Mouse (Mus musculus) embryonic facial prominence, embryonic 10.5 days (tissue): ENCODE results near the gene Nfkbil1. TPM values are rescaled to one million over a fixed set of nuclear protein-coding genes. Genes with fewer than 3 reads are reported as not detected.

Experiments
- DNase-seq: peaks from one replicate; pipeline ENCODE4 v3.0.0-alpha.2; 2017; ENCODE audit warnings: low spot score
- H3K27ac ChIP-seq: fragments of 300-500 bp; sonication (generic); replicated peaks from 2 replicates; pipeline ENCODE4 v1.5.1; 2016; ENCODE audit warnings: mild to moderate bottlenecking
- H3K27me3 ChIP-seq: fragments of 300-500 bp; sonication (generic); replicated peaks from 2 replicates; pipeline ENCODE4 v1.6.1; 2016; ENCODE audit warnings: low read depth, mild to moderate bottlenecking; ENCODE audit not compliant: poor library complexity, severe bottlenecking
- H3K36me3 ChIP-seq: fragments of 300-500 bp; sonication (generic); replicated peaks from 2 replicates; pipeline ENCODE4 v1.6.1; 2016; ENCODE audit warnings: mild to moderate bottlenecking, moderate library complexity
- H3K4me1 ChIP-seq: fragments of 300-500 bp; sonication (generic); 2 replicates; pipeline ENCODE4 v1.6.1; 2016
- H3K4me3 ChIP-seq: fragments of 300-500 bp; sonication (generic); 2 replicates; pipeline ENCODE4 v1.5.1; 2016; ENCODE audit warnings: mild to moderate bottlenecking, moderate library complexity
- H3K9me3 ChIP-seq: fragments of 300-500 bp; sonication (generic); 2 replicates; pipeline ENCODE4 v1.6.1; 2016; ENCODE audit warnings: mild to moderate bottlenecking
- WGBS: fragments of 180-500 bp; shearing (Covaris S2); methylation state at CpG from one replicate; pipeline ENCODE4 v1.1.7; 2016; 5-methylcytosine and 5-hydroxymethylcytosine counted together
- polyA plus RNA-seq: library from polyadenylated mRNA; unstranded; fragments of >200 nt; fragmentation: Nextera tagmentation; extraction: Ambion mirVana; gene quantifications from 2 replicates; pipeline ENCODE4 v1.2.1, GENCODE M21; 2016

The Nfkbil1 gene
- 9.3 and 9.6 TPM in 2 replicates for polyA plus RNA-seq

GRCm38 (mm10) chr17:35235614-35236389 is at the start of gene Nfkbil1:
TSS of gene Nfkbil1 (minus strand) at chr17:35235792.
- H3K27ac ChIP-seq: peak within 1 kb of the TSS; percentile 95
- DNase-seq: peak; percentile 93
- no peaks in the 10 kb centered on the region for H3K27me3 ChIP-seq
- peaks cover 43% of the 10 kb centered on the region for H3K4me1 ChIP-seq
- H3K4me3 ChIP-seq: peak within 1 kb of the TSS; percentile 72
- peaks cover 22% of the 10 kb centered on the region for H3K36me3 ChIP-seq
- no peaks in the 10 kb centered on the region for H3K9me3 ChIP-seq
- under 1% methylated on average over 35 of the region's 35 CpGs for WGBS

GRCm38 (mm10) chr17:35280276-35280675 is 44.7 kb upstream of the Nfkbil1 start:
- Histone ChIP-seq H3K4me1 (no peaks in the 10 kb centered on the region), H3K4me3 (no peak overlapping the region), H3K9me3 (no peaks in the 10 kb centered on the region), H3K36me3 (no peaks in the 10 kb centered on the region), H3K27me3 (peaks cover 18% of the 10 kb centered on the region), H3K27ac (no peak overlapping the region)
- no peak for DNase-seq
- WGBS: 79% methylated on average over 3 of the region's 3 CpGs

- Histone ChIP-seq H3K36me3 (no peaks in the 10 kb centered on the region), H3K9me3 (no peaks in the 10 kb centered on the region), H3K4me1 (no peaks in the 10 kb centered on the region), H3K27ac (no peak overlapping the region), H3K27me3 (peaks cover 21% of the 10 kb centered on the region), H3K4me3 (no peak overlapping the region)
- DNase-seq: no peak
- 88% methylated on average over 13 of the region's 13 CpGs for WGBS
These were observed 43.5 kb upstream of the Nfkbil1 start for GRCm38 (mm10) chr17:35278957-35279688.

- no peak overlapping the region for H3K4me3 ChIP-seq
- no peaks in the 10 kb centered on the region for H3K4me1 ChIP-seq
- H3K27me3 ChIP-seq: peaks cover 21% of the 10 kb centered on the region
- H3K27ac ChIP-seq: no peak overlapping the region
- WGBS: 88% methylated on average over 8 of the region's 8 CpGs
- no peak for DNase-seq
- no peaks in the 10 kb centered on the region for H3K36me3 ChIP-seq
- H3K9me3 ChIP-seq: no peaks in the 10 kb centered on the region
These were observed 42.5 kb upstream of the Nfkbil1 start for GRCm38 (mm10) chr17:35278049-35278448.

- Histone ChIP-seq H3K27me3 (peaks cover 21% of the 10 kb centered on the region), H3K9me3 (no peaks in the 10 kb centered on the region), H3K36me3 (no peaks in the 10 kb centered on the region), H3K4me1 (no peaks in the 10 kb centered on the region), H3K27ac (no peak overlapping the region), H3K4me3 (no peak overlapping the region)
- no peak for DNase-seq
- WGBS: 20% methylated on average over 13 of the region's 13 CpGs
These were observed 40.8 kb upstream of the Nfkbil1 start for GRCm38 (mm10) chr17:35276304-35276864.

- peaks cover 21% of the 10 kb centered on the region for H3K27me3 ChIP-seq
- no peak overlapping the region for H3K27ac ChIP-seq
- peak; percentile 85 for DNase-seq
- 5% methylated on average over 11 of the region's 11 CpGs for WGBS
- H3K4me1 ChIP-seq: no peaks in the 10 kb centered on the region
- H3K4me3 ChIP-seq: no peak overlapping the region
- no peaks in the 10 kb centered on the region for H3K36me3 ChIP-seq
- H3K9me3 ChIP-seq: no peaks in the 10 kb centered on the region
These were observed 39.2 kb upstream of the Nfkbil1 start for GRCm38 (mm10) chr17:35274770-35275169.

- Histone ChIP-seq H3K4me1 (no peaks in the 10 kb centered on the region), H3K27ac (no peak overlapping the region), H3K27me3 (peaks cover 21% of the 10 kb centered on the region), H3K4me3 (no peak overlapping the region), H3K36me3 (no peaks in the 10 kb centered on the region), H3K9me3 (no peaks in the 10 kb centered on the region)
- 69% methylated on average over 3 of the region's 3 CpGs for WGBS
- DNase-seq: no peak
These were observed 36.7 kb upstream of the Nfkbil1 start for GRCm38 (mm10) chr17:35272249-35272648.

- peak; percentile 80 for DNase-seq
- peaks cover 20% of the 10 kb centered on the region for H3K27me3 ChIP-seq
- 37% methylated on average over 3 of the region's 3 CpGs for WGBS
- no peaks in the 10 kb centered on the region for H3K36me3 ChIP-seq
- no peaks in the 10 kb centered on the region for H3K4me1 ChIP-seq
- H3K27ac ChIP-seq: no peak overlapping the region
- H3K4me3 ChIP-seq: no peak overlapping the region
- no peaks in the 10 kb centered on the region for H3K9me3 ChIP-seq
These were observed 34.2 kb upstream of the Nfkbil1 start for GRCm38 (mm10) chr17:35269653-35270347.

- Histone ChIP-seq H3K27ac (no peak overlapping the region), H3K9me3 (no peaks in the 10 kb centered on the region), H3K4me1 (peaks cover 14% of the 10 kb centered on the region), H3K27me3 (peaks cover 43% of the 10 kb centered on the region), H3K36me3 (no peaks in the 10 kb centered on the region), H3K4me3 (no peak overlapping the region)
- DNase-seq: no peak
- 65% methylated on average over 1 of the region's 1 CpGs for WGBS
These were observed 32.0 kb upstream of the Nfkbil1 start for GRCm38 (mm10) chr17:35267399-35268086.

GRCm38 (mm10) chr17:35263523-35263883 is 27.9 kb upstream of the Nfkbil1 start:
- H3K27me3 ChIP-seq: peaks cover 73% of the 10 kb centered on the region
- H3K4me3 ChIP-seq: peak overlapping the region; percentile 82
- WGBS: under 1% methylated on average over 31 of the region's 31 CpGs
- DNase-seq: peak; percentile 50
- no peaks in the 10 kb centered on the region for H3K9me3 ChIP-seq
- peak overlapping the region; percentile 76 for H3K27ac ChIP-seq
- peaks cover 17% of the 10 kb centered on the region for H3K4me1 ChIP-seq
- no peaks in the 10 kb centered on the region for H3K36me3 ChIP-seq

- under 1% methylated on average over 73 of the region's 73 CpGs for WGBS
- Histone ChIP-seq H3K27ac (peak within 1 kb of the TSS; percentile 76), H3K9me3 (no peaks in the 10 kb centered on the region), H3K4me3 (peak within 1 kb of the TSS; percentile 82), H3K4me1 (peaks cover 19% of the 10 kb centered on the region), H3K27me3 (peaks cover 73% of the 10 kb centered on the region), H3K36me3 (no peaks in the 10 kb centered on the region)
- DNase-seq: peak; percentile 87
These were observed 27.3 kb upstream of the Nfkbil1 start, which contains the start of gene H2-D1 for GRCm38 (mm10) chr17:35262664-35263522. TSS of gene H2-D1 (plus strand) at chr17:35262730.
